In the genomic region with DNA sequence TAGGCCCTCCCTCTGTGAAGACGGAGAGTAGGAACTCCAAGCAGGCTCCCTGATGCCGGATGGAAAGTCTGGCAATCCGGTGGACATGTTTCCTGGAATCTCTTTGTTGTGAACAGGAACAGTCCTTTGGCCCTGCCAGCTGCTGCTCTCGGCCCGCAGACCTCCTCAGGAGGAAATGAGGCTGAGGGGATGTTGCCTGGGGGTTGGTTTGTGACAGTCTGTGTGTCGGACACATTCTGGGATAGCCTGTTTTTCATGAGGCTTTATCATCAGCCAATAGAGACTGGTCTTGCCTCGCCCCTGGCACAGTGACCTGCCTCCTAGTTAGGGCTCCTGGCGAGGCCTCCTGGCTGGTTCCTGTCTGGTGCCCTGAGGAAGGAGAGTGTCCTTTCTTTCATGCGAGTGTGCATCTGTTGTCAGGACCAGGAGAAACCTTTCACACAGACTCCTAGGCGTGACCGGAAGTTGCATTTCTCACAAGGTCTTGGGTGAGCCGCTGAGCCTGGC, we compare ENCODE assay signal across 10 mouse cellular contexts.
A peak's percentile ranks its signal among the peaks of the same experiment; 100 is the strongest.
DNase-seq lines count a peak whose midpoint lies in the region; ATAC-seq lines count a peak whose summit lies in the region.
"Had no signal": no experiment of that assay in that cellular context is flagged by ENCODE, and none has a peak within 500 bp of the region (broad histone marks: within the 10 kb centered on the region; RNA-seq: fewer than 3 reads in every experiment).

No protein-coding gene starts in this region.

- 63% methylated on average over 12 of the region's 12 CpGs for WGBS in heart, embryonic 15.5 days
- 55% methylated on average over 12 of the region's 12 CpGs for WGBS in limb, embryonic 11.5 days

- H3K27ac ChIP-seq in heart, embryonic 15.5 days = peak overlapping the region; percentile 78
- H3K27ac ChIP-seq in limb, embryonic 11.5 days (replicated peaks; ENCODE audit: low read depth, low read length) = peak overlapping the region; percentile 68
- H3K27ac ChIP-seq: hindbrain, embryonic 15.5 days had no signal

- no peak overlapping the region for H3K4me2 ChIP-seq in heart, embryonic 15.5 days
- H3K4me2 ChIP-seq in limb, embryonic 11.5 days (ENCODE audit: low read depth, severe bottlenecking) = no peak overlapping the region
- H3K4me2 ChIP-seq: hindbrain, embryonic 15.5 days had no signal

- H3K4me3 ChIP-seq in heart, embryonic 15.5 days = no peak overlapping the region
- no peak overlapping the region for H3K4me3 ChIP-seq in limb, embryonic 11.5 days (ENCODE audit: low read depth, low read length)
- H3K4me3 ChIP-seq: erythroblast, embryonic 14.5 days; hindbrain, embryonic 15.5 days had no signal

- DNase-seq in adrenal gland, postnatal 10 days = peak; percentile 45
- no peak for DNase-seq in adrenal gland, adult 18-20 months (ENCODE audit: low spot score in 2 of 2)
- DNase-seq in R1 (ENCODE audit: low read depth, low spot score) = peak; percentile 20
- peak; percentile 53 for DNase-seq in limb, embryonic 11.5 days (ENCODE audit: low spot score)
- DNase-seq in embryo, embryonic 11 days = no peak
- DNase-seq in spleen, postnatal 10 days (ENCODE audit: low spot score in 2 of 2) = no peak
- no peak for DNase-seq in right cerebral cortex, postnatal 36 days (ENCODE audit: low spot score in 2 of 2)

- H3K9me3 ChIP-seq in heart, embryonic 15.5 days (replicated peaks) = no peaks in the 10 kb centered on the region
- H3K9me3 ChIP-seq in limb, embryonic 11.5 days (ENCODE audit: control insufficient read depth, low read length) = no peaks in the 10 kb centered on the region
- H3K9me3 ChIP-seq: hindbrain, embryonic 15.5 days had no signal

- ATAC-seq in heart, embryonic 15.5 days (replicated peaks; ENCODE audit: insufficient number of reproducible peaks, insufficient read depth, low FRiP score, low read depth) = peak; percentile 68; the same call in 1 of the 2 replicates
- no peak for ATAC-seq in limb, embryonic 11.5 days (ENCODE audit: insufficient number of reproducible peaks, low FRiP score, low TSS enrichment, low read depth)

- no peaks in the 10 kb centered on the region for H3K36me3 ChIP-seq in heart, embryonic 15.5 days
- no peaks in the 10 kb centered on the region for H3K36me3 ChIP-seq in limb, embryonic 11.5 days (ENCODE audit: control insufficient read depth, insufficient read depth, low read length)
- H3K36me3 ChIP-seq: hindbrain, embryonic 15.5 days had no signal

- H3K4me1 ChIP-seq in heart, embryonic 15.5 days (replicated peaks) = peaks cover 18% of the 10 kb centered on the region
- peaks cover 22% of the 10 kb centered on the region for H3K4me1 ChIP-seq in limb, embryonic 11.5 days (ENCODE audit: control insufficient read depth, insufficient read depth, low read length)

- H3K27me3 ChIP-seq in heart, embryonic 15.5 days = no peaks in the 10 kb centered on the region
- H3K27me3 ChIP-seq in limb, embryonic 11.5 days (ENCODE audit: control insufficient read depth, insufficient read depth, low read length) = no peaks in the 10 kb centered on the region
- H3K27me3 ChIP-seq: hindbrain, embryonic 15.5 days had no signal

- no peak overlapping the region for H3K9ac ChIP-seq in heart, embryonic 15.5 days
- peak overlapping the region; percentile 19; the same call in 1 of the 2 replicates for H3K9ac ChIP-seq in limb, embryonic 11.5 days (ENCODE audit: low read length)
- H3K9ac ChIP-seq: hindbrain, embryonic 15.5 days had no signal

Comparison
In these comparisons a context has a peak if more than half of its experiments do, and no peak if none do; other contexts are left out.
1. DNase-seq: peak in adrenal gland, postnatal 10 days (single experiment), R1 (single experiment) and limb, embryonic 11.5 days (single experiment); none in adrenal gland, adult 18-20 months (0 of 2), embryo, embryonic 11 days (single experiment), spleen, postnatal 10 days (0 of 2) and right cerebral cortex, postnatal 36 days (0 of 2).